Mouse (Mus musculus) olfactory bulb, adult 2 months (tissue): ENCODE data around the gene Dscaml1. TPM values are rescaled to one million over a fixed set of nuclear protein-coding genes. Genes with fewer than 3 reads are reported as not detected.

Experiments used
- H3K27ac ChIP-seq: fragments of 200-500 bp; 2 replicates; pipeline ENCODE4 v1.5.1; 2012; ENCODE audit warnings: low read depth, low read length; ENCODE audit not compliant: insufficient read depth
- H3K4me1 ChIP-seq: fragments of 200-500 bp; 2 replicates; pipeline ENCODE4 v1.6.1; 2012; ENCODE audit warnings: low read length; ENCODE audit not compliant: control insufficient read depth, insufficient read depth
- H3K4me3 ChIP-seq: fragments of 200-500 bp; 2 replicates; pipeline ENCODE4 v1.5.1; 2012; ENCODE audit warnings: mild to moderate bottlenecking, low read depth, low read length, moderate library complexity; ENCODE audit not compliant: insufficient read depth
- CTCF ChIP-seq: fragments of 200-500 bp; IDR thresholded peaks from 2 replicates; pipeline ENCODE4 v1.5.1; 2012; ENCODE audit warnings: low read depth, mild to moderate bottlenecking, low read length, moderate library complexity; ENCODE audit not compliant: insufficient read depth
- POLR2A ChIP-seq: fragments of 200-500 bp; IDR thresholded peaks from 2 replicates; pipeline ENCODE4 v1.6.1; 2012; ENCODE audit warnings: mild to moderate bottlenecking, low read depth, low read length, moderate library complexity; ENCODE audit not compliant: insufficient read depth
- WGBS: fragments of 180-500 bp; shearing (Covaris S2); methylation state at CpG from one replicate; pipeline ENCODE4 v1.1.7; 2018; 5-methylcytosine and 5-hydroxymethylcytosine counted together
- polyA plus RNA-seq: library from polyadenylated mRNA; stranded (reverse); fragments of >200 nt; gene quantifications from 2 replicates; pipeline ENCODE4 v1.2.4, GENCODE M21; 2012; ENCODE audit warnings: low replicate concordance; ENCODE audit not compliant: missing spikeins, insufficient read depth, insufficient read length

Gene Dscaml1
- polyA plus RNA-seq, 1 experiment = not detected

DNA sequence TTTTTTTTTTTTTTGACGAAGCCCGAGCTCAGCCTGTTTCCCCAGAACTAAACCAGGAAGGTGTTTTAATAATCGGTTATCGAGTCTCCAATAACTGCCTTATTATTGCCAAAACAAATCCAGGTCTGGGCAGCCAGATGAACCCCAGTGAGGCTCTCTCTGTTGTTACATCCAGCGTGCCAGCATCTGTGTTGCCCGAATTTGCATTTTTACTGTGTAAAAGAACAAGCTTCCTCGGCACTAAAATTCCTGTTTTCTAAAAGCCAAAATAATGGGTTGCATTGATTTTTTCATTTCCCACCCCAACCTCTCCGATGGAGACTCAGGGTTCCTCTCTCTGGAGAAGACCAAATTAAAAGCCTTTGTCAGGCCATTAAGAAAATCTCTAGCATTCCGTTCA, 6.7 kb downstream of the Dscaml1 start:
- Histone ChIP-seq H3K4me3 (peak overlapping the region; percentile 11), H3K4me1 (peaks cover 31% of the 10 kb centered on the region), H3K27ac (peak overlapping the region; percentile 88)
- 15% methylated on average over 9 of the region's 9 CpGs for WGBS
- no peak for TF ChIP-seq CTCF
- TF ChIP-seq POLR2A = no peak

- H3K4me1 ChIP-seq = peaks cover 33% of the 10 kb centered on the region
- WGBS = 39% methylated on average over 2 of the region's 2 CpGs
Observed at GRCm38 (mm10) chr9:45434171-45434570, 7.7 kb downstream of the Dscaml1 start.

GRCm38 (mm10) chr9:45439025-45439424, 12.6 kb downstream of the Dscaml1 start:
- TF ChIP-seq POLR2A (no peak), CTCF (no peak)
- Histone ChIP-seq H3K27ac (peak overlapping the region; percentile 38; the same call in 1 of the 2 replicates), H3K4me3 (no peak overlapping the region), H3K4me1 (peaks cover 49% of the 10 kb centered on the region)
- 65% methylated on average over 4 of the region's 4 CpGs for whole genome bisulfite sequencing

More at GRCm38 (mm10) chr9:45434171-45434570, 7.7 kb downstream of the Dscaml1 start:
- H3K4me3 ChIP-seq = no peak overlapping the region
- H3K27ac ChIP-seq = peak overlapping the region; percentile 88; the same call in 1 of the 2 replicates
- TF ChIP-seq CTCF = no peak
- TF ChIP-seq POLR2A = no peak

GRCm38 (mm10) chr9:45440083-45440784, 13.8 kb downstream of the Dscaml1 start:
- TF ChIP-seq CTCF (no peak), POLR2A (no peak)
- H3K4me1 ChIP-seq = peaks cover 51% of the 10 kb centered on the region
- H3K4me3 ChIP-seq = no peak overlapping the region
- 56% methylated on average over 16 of the region's 16 CpGs for whole genome bisulfite sequencing
- H3K27ac ChIP-seq = no peak overlapping the region; the same call in 1 of the 2 replicates

DNA sequence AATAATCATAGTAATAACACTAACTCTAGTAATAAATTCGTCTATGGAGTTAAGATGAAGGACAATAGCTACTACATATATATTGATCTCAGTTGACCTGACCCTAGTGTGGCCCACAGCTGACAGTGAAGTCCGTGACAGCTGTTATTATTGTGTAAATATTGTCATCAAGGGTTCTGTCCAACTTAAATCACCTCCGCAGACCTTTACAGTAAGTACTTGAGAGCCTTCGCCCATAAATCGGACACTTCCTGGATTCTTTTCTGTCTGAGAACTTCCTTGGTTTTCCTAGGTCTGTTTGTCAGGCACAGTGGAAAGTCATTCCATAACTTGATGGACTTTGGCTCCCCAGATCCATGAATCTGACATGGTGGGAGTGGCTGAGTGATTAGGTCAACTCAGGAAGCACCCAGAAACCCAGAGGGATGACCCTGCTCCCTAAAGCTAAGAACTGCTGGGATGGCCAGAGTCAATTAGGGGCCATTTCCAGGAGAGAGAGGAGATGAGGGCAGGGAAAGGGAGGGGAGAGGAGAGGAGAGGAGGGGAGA, 17.9 kb downstream of the Dscaml1 start:
- no peak overlapping the region for H3K27ac ChIP-seq
- WGBS = 90% methylated on average over 5 of the region's 5 CpGs
- no peak overlapping the region for H3K4me3 ChIP-seq
- no peak for TF ChIP-seq POLR2A
- TF ChIP-seq CTCF = no peak
- peaks cover 49% of the 10 kb centered on the region for H3K4me1 ChIP-seq

- WGBS = 63% methylated on average over 4 of the region's 4 CpGs
- Histone ChIP-seq H3K4me3 (no peak overlapping the region), H3K4me1 (peaks cover 32% of the 10 kb centered on the region), H3K27ac (no peak overlapping the region)
- TF ChIP-seq POLR2A = no peak
- TF ChIP-seq CTCF = no peak
Observed at GRCm38 (mm10) chr9:45449658-45450057, 23.2 kb downstream of the Dscaml1 start.

DNA sequence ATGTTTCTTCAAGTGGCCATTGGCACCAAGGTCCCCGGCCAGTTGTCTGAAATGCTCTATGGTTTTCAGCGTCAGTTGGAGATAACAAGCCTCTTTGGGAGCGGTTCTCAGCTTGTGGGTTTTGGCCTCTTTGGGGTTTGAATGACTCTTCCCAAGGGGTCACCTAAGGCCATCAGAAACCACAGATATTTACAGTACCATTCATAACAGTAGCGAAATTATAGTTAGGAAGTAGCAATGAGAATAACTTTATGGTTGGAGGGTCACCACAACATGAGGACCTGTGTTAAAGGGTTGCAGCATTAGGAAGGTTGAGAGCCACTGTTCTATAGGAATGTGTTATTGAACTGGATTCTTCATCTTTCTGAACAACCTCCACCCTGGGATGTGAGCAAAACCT, 24.9 kb downstream of the Dscaml1 start:
- no peak for TF ChIP-seq CTCF
- TF ChIP-seq POLR2A = no peak
- peaks cover 24% of the 10 kb centered on the region for H3K4me1 ChIP-seq
- H3K4me3 ChIP-seq = no peak overlapping the region
- no peak overlapping the region for H3K27ac ChIP-seq
- 92% methylated on average over 4 of the region's 4 CpGs for WGBS

GRCm38 (mm10) chr9:45454032-45454431, 27.6 kb downstream of the Dscaml1 start:
- Histone ChIP-seq H3K4me1 (peaks cover 24% of the 10 kb centered on the region), H3K4me3 (no peak overlapping the region), H3K27ac (peak overlapping the region; percentile 56; the same call in 1 of the 2 replicates)
- TF ChIP-seq CTCF (no peak), POLR2A (no peak)
- 59% methylated on average over 10 of the region's 10 CpGs for WGBS

GRCm38 (mm10) chr9:45454889-45455610, 28.6 kb downstream of the Dscaml1 start:
- TF ChIP-seq POLR2A = no peak
- TF ChIP-seq CTCF = no peak
- Histone ChIP-seq H3K27ac (no peak overlapping the region), H3K4me3 (no peak overlapping the region), H3K4me1 (peaks cover 25% of the 10 kb centered on the region)
- WGBS = 40% methylated on average over 8 of the region's 8 CpGs
